Mouse (Mus musculus) left cerebral cortex, adult 2 months (tissue): ENCODE measurements around the gene Lrrc8e. TPM values are rescaled to one million over a fixed set of nuclear protein-coding genes. Genes with fewer than 3 reads are reported as not detected.

ENCODE experiments used
- DNase-seq, 2 experiments: peaks; one replicate each; pipeline ENCODE4 v3.0.0; 2021 to 2022; ENCODE audit warnings: low spot score in 2 of 2, mixed read lengths in 1 of 2; ENCODE audit errors: extremely low spot score in 1 of 2
- H3K27ac ChIP-seq: fragments of 200-600 bp; 2 replicates; pipeline ENCODE4 v1.8.1; 2022
- H3K4me3 ChIP-seq: fragments of 200-600 bp; 2 replicates; pipeline ENCODE4 v1.8.1; 2022
- CTCF ChIP-seq: fragments of 200-600 bp; IDR thresholded peaks from 2 replicates; pipeline ENCODE4 v1.8.1; 2022; ENCODE audit warnings: antibody characterized with exemption, mild to moderate bottlenecking, moderate library complexity
- intact Hi-C: fragments of 180-260 bp; cut with DNase I; formaldehyde crosslinking; loops from one replicate; pipeline ENCODE4 v1.15.1; 2025
- total RNA-seq, 2 experiments: library from RNA; stranded (reverse); gene quantifications; 2 replicates each; pipeline ENCODE4 v1.2.3; 2021

Gene Lrrc8e
- total RNA-seq, 2 experiments from 2014 or later, result not detected

DNA sequence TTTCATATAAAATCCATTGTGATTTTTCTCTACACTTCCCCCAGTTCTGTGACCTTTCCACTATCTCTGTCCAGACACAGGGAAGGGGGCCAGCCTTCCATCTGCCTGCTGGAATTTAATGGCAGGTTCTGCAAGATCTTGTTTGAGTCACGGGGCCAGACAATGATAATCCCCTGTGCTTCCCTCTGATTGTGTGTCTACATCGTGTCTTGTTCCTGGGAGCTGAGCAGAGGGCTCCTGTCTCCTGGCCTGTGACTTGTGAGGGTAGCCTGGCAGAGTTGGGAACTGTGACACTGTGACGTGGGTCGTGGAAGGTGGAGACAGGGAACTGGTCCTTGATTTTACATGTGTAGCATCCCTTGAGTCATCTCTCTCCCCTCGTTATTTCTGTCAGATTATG is 3.2 kb downstream of the Lrrc8e start:
- Histone ChIP-seq H3K27ac (no peak overlapping the region), H3K4me3 (no peak overlapping the region)
- intact Hi-C loops, result no loop called here
- no peak for TF ChIP-seq CTCF
- DNase-seq, result no peak

DNA sequence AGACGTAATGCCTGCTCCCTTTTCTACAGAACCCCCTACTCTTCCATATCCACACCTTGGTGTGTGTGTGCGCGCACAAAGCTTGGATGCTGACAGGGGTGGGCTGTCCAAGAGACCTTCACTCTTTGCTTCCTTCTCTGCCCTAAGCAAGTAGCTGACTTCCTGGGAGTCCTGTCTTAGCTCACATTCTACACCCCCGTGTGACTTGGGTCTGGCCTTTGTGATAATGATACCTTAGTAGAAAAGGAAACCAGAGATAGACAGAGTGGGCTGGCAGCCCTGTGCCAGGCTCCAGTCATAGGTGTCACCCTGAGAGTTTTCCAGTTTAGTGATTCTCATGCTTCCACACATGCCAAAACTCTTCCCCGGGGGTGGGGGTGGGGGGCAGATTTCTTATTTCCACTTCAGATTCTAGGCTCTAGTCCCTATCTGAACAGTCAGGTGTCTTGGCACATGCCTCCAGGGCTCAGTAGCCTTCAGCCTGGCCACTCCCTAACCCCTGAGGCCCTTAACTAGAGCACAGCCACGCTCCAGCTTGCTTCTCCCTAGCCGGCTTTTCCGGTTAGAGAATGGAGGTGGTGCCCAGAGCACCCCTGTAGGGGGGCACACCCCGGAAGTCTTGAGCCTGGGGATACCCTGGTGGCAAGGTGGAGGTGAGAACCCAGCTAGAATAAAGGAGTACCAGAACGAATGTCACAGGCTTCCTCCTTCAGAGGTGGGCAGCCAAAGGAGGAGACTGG is 4.2 kb downstream of the Lrrc8e start:
- Histone ChIP-seq H3K27ac (no peak overlapping the region), H3K4me3 (no peak overlapping the region)
- no peak for DNase-seq
- intact Hi-C loops, result no loop called here
- TF ChIP-seq CTCF, result no peak

DNA sequence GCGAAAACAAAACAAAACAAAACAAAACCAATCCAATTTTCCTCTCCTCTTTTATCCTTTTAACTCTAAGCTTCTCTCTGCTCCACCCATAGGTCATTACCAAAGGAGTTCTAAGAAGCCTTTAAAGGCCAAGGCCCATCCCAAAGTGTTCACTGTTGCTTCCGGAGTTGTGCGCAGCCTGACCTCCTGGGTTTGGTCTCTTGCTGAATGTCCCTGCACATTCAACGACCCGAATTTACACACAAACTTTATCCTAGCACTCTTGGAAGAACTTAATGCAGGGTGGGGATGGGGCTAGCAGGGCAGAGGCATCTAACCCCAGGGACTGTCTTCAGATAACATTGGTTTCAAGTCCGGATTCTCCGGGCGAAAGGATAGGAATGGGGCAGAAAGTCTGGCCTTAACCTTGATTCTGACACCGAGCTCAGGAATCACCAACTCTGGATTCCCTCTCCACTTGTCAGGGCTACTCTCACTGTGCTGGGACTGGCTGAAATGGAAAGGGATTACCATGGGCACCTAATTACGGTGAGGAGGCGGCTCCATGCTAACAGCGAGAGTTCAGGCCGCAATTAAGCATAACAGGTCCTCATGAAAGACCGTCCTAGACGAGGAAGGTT is 11.3 kb downstream of the Lrrc8e start:
- intact Hi-C loops, result loop anchor here (2.0 kb wide), 1 partner anchor 15 kb away; the partner anchor contains the start of gene Snapc2
- no peak for TF ChIP-seq CTCF
- DNase-seq, result no peak

DNA sequence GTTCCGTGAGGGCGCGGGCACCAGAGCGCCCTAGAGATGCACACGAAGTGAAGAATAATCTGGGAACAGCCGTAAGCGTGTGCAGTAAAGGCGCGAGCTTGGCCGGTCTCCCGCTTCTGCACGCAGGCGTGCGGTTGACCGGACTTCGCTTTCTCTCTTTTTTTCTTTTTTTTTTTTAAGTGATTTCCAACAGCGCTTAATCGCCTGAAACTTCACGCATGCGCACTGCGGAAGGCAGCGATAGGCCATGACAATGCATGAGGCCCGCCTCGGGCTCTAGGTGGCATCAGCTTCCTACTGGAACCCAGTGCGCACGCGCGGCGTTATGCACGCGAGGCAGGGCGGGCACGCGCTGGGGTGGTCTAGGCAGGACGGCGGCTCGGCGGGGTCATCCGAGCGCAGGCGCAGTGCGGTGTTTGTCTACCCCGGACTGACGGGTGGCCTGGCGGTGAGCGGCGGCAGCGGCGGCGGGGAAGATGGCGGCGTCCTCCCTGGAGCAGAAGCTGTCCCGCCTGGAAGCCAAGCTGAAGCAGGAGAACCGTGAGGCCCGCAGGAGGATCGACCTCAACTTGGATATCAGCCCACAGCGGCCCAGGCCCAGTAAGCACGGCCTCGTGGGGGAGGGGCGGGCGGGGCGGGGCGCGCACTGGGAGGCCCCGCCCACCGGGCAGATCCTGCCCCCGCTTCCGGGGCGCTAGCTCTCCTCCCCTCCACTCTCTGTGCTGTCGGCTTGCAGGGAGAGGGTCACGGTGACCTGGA is 12.0 kb downstream of the Lrrc8e start, which contains the start of the genes Map2k7 and Gm49320:
Gene Map2k7, plus strand, starts transcription at position 307 of the 759 bp plus-strand sequence.
Gene Gm49320, plus strand, starts transcription at position 432 of the 759 bp plus-strand sequence.
- peak within 1 kb of the TSS; percentile 94 for H3K27ac ChIP-seq
- peak; percentile 69 for TF ChIP-seq CTCF
- intact Hi-C loops, result loop anchor here (2.0 kb wide), 1 partner anchor 14 kb away; the partner anchor contains the start of gene Snapc2
- DNase-seq, result peak; percentile 100
- peak within 1 kb of the TSS; percentile 96 for H3K4me3 ChIP-seq

More for the DNA sequence above, 11.3 kb downstream of the Lrrc8e start:
- Histone ChIP-seq H3K4me3 (peak overlapping the region; percentile 96), H3K27ac (peak overlapping the region; percentile 94)

DNA sequence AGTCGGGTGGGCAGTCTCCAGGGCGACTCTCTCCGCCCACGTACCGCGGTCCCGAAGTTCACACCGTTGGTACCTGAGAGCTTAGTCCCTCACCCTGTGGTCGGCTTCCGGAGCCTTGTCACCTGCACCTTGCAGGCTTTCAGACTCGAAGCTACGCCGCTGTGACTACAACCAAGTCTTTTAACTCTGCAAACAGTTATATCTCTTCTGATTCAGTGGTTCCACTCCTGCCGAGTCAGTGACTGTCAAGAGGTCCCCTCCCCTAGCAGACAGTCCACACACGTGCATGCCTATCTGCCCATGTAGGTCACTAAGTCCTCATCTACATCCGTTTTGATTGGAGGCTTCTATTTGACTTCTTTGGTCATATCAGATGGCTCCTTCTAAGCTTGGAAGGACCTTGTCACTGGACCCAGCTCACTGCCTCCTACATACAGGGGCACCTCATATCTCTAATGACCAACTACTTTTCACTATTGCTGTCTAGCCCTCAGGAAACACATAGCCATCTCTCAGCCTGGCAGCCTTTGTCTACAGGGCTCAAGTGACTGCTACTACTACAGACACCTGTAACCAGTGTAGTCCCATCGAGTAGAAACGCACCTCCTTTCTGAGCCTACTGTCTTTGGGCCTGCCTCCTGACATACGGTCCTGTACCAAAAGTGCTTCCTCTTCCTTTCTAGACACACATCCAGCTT is 12.7 kb downstream of the Lrrc8e start:
- no peak for DNase-seq
- TF ChIP-seq CTCF, result no peak
- Histone ChIP-seq H3K4me3 (peak overlapping the region; percentile 96), H3K27ac (peak overlapping the region; percentile 94)
- intact Hi-C loops, result loop anchor here (2.0 kb wide), 1 partner anchor 13 kb away; the partner anchor contains the start of gene Snapc2

DNA sequence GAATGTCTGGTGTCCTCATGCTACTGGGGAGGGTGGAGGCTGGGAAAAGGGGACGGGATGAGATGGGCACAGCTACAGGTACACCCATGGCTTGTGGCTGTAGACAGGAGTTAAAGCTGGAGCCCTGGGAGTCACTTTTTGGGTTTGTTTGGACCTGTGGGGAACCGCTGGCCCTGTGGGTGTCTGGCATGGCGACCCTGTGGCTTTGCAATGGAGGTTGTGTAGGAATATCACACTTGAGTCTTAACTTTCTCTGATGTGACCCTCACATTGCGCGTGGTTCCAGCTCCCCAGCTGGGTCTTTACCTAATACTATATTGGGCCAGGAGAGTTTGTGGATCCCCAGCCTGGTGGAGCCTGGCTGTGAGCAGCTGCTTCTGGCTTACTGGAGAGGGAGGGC is 18.4 kb downstream of the Lrrc8e start:
- Histone ChIP-seq H3K27ac (no peak overlapping the region), H3K4me3 (no peak overlapping the region)
- TF ChIP-seq CTCF, result no peak
- no peak for DNase-seq
- intact Hi-C loops, result no loop called here

DNA sequence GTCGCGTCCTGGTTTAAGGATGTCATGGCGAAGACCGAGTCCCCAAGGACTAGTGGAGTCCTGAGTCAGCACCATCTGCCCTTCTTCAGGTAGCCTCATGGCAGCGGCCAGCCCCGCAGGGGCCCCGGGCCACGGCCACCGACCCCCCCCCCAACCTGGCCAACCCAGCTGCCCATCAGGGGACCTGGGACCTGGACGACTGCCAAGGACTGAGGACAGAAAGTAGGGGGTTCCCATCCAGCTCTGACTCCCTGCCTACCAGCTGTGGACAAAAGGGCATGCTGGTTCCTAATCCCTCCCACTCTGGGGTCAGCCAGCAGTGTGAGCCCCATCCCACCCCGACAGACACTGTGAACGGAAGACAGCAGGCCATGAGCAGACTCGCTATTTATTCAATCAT is 19.1 kb downstream of the Lrrc8e start:
- no peak for DNase-seq
- H3K4me3 ChIP-seq, result no peak overlapping the region
- TF ChIP-seq CTCF, result no peak
- H3K27ac ChIP-seq, result no peak overlapping the region
- intact Hi-C loops, result no loop called here

DNA sequence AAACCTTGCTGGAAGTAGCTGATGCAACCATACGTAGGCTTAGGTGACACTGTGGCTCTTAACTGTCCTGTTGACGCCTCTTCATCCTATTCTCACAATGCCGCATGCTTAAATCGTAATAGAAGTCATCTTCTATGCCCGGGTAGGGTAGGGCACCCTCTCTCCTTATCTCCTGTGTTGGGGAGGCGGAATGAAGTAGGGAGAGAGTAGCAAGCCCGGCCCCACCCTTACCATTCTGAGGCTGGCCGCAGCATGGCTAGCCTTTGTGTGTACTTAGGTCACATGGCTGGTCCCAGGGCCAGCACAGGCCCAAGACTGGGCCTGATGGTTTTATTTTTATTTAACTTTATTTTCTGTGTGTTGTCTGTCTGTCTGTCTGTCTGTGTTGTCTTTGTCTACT is 20.6 kb downstream of the Lrrc8e start:
- Histone ChIP-seq H3K4me3 (no peak overlapping the region), H3K27ac (no peak overlapping the region)
- no peak for DNase-seq
- intact Hi-C loops, result no loop called here
- no peak for TF ChIP-seq CTCF

DNA sequence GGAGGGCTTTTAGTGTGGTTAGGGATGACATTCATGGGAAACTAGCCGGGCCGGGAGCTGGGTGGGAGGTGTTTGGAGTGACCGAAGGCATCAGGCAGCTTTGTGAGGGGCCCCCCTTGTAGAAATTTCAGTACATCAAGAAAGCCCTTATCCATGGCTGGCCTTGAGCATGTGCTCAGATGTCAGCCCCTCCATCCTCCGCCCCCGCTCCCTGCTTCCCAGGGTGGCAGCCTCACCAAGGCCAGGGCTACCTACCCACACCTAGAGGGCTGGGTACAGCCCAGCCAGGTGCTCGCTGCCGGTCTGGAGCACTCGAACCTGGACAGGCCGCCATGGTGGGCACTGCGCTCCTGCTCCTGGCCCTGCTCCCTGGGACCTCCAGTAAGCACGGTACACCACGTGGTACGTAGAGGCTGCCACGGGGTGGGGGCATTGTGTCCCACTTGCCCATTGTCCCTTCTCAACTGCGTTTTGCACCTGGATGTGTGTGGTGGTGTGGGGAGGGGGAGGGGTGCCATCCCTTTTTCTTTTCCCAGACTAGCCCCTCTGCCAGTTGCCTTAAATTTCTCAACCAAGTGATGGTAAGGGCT is 21.4 kb downstream of the Lrrc8e start, which contains the start of gene Tgfbr3l:
Gene Tgfbr3l, plus strand, starts transcription at position 264 of the 590 bp plus-strand sequence.
- H3K4me3 ChIP-seq, result no peak within 1 kb of the TSS
- no peak for TF ChIP-seq CTCF
- no peak for DNase-seq
- peak within 1 kb of the TSS; percentile 33; the same call in 1 of the 2 replicates for H3K27ac ChIP-seq
- intact Hi-C loops, result loop anchor here (2.0 kb wide), 1 partner anchor 33 kb away; no protein-coding TSS in a partner anchor

DNA sequence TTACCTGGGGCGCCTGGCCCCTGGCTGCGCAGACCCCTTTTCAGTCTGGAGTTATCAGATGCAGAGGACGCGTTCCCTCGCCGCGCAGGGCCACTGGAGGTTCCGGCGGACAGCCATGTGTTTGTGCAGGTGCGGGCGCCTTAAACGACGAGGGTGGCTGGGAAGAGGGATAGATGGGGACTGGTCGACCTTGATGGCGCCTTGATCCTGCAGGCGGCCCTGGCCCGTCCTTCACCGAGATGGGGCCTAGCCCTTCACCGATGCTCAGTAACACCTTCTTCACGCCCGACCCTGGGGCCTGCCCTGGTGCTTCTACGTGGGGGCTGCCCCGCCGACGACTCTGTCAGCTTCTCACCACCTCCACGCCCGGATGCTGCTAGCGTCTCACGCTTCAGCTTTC is 22.6 kb downstream of the Lrrc8e start:
- H3K27ac ChIP-seq, result peak overlapping the region; percentile 33; the same call in 1 of the 2 replicates
- intact Hi-C loops, result loop anchor here (2.0 kb wide), 1 partner anchor 34 kb away; no protein-coding TSS in a partner anchor
- no peak overlapping the region for H3K4me3 ChIP-seq
- no peak for DNase-seq
- TF ChIP-seq CTCF, result no peak
